Mouse (Mus musculus) urinary bladder, postnatal 25 days (tissue): ENCODE measurements around the gene Cdkn2d.
A peak's percentile ranks its signal among the peaks of the same experiment; 100 is the strongest.
"Not testable (repeated sequence)": the region's sequence is repeated elsewhere in the genome, so short reads cannot be mapped to it uniquely, and the experiment has no call there.

Experiments
- DNase-seq: peaks from one replicate; pipeline ENCODE4 v3.0.0; 2022; ENCODE audit warnings: low spot score

The Cdkn2d gene

DNA sequence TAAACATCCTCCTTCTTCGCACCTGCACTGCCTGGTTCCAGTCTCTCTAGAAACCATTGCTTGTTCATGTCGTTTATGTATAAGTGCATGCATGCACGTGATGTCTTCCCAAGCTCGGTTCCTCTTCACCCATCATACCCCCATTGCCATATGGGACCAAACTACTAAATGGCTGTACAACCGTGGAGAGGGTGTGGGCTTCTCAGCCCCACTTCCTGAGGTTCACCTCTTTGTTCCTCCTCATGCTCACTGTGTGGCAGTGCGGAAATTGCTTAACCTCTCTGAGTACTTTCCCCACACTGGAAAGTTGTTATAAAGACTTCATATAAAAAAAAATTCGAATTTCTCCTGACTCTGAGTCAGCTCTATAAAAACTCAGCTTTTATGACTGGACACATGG lies 25.5 kb upstream of the Cdkn2d start:
- no peak for DNase-seq

DNA sequence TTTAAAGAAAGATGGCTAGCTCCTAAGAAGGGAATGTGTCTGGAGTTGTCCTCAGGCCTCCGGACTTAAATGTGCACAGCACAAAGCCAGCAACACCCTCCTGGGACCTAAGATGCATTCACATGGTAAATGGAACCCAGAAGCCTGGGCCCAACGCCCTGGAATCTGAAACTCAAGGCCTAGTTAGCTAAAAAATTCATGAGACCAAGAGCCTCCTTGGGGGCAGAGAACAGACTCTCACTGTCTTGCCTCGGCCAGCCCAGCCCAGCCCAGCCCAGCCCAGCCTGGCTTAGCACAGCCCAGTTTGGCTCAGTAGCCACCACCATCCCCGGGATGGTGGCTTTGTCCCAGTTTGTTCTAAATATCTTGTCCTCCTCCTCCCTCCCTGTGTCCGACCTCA lies 24.2 kb upstream of the Cdkn2d start:
- DNase-seq, result no peak

DNA sequence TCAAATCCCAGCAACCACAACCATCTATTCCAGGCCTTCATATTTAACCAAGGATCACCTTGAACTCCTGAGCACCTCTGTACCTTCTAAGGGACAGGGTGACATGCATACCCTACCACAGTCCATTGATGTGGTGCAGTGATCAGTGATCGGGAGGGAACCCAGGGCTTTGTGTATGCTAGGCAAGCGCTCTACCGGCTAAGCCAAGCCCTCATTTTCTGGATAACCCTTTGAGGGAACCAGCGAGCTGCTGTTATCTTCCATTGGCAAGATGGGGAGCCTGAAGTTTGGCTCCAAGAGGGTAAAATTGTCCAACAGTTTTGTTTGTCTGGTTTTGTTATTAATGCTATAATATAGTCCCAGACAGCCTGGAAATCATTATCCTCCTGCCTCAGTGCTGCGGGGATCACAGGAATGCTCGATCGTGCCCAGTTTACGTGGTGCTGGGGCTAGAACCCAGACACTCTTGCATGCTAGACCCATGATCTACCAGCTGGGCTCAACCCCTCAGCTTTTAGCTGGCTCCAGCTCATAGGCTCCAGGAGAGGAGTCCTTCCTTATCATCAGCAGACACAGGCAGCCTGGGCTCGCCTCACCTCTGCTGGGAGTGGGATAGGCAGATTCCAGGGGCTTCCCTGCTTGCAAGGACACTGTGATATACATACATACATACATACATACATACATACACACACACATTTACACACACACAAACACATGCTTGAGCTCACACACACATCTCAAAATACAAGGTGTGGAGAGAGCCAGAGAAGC lies 23.3 kb upstream of the Cdkn2d start:
- no peak for DNase-seq

DNA sequence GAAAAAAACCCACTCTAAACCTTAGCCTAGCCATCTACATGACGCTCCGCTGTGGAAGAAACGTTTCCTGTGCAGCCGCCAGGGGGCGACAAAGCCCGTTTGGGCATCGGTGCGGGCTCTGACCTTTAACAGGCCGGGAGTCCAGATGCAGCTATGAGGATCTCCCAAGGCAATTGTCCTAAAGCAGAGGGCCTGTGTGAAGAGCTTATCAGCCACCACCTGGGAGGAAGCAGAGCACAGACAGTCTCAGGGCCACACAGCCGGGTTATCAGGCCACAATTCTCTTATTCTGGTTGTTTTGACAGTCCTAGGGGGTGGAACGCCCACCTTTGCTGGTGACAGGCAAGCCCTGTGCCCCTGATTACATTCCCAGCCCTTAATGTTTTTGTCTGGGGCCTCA lies 22.2 kb upstream of the Cdkn2d start:
- peak; percentile 96 for DNase-seq

DNA sequence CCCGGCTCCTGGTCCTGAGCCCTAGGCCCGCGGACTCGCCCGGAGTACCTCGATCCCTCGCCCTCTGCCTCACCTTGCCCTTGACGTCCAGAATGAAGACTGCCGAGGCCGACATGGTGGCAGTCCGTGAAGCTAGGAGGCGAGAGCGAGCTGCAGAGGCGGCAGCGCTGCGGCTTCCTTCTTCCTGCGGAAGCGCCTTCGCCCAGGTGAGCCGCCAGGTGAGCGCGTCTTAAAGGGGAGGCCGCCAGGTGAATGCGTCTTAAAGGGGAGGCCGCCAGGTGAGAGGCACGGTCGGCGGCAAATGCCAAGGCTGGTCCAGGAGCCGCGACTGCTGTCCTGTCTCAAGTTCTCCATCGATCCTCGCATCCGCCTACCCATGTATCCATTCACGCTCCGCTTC lies 20.9 kb upstream of the Cdkn2d start, which contains the start of gene Ap1m2:
Gene Ap1m2 (minus strand): TSS at position 204 of the 400 bp plus-strand sequence.
- DNase-seq, result peak; percentile 62

DNA sequence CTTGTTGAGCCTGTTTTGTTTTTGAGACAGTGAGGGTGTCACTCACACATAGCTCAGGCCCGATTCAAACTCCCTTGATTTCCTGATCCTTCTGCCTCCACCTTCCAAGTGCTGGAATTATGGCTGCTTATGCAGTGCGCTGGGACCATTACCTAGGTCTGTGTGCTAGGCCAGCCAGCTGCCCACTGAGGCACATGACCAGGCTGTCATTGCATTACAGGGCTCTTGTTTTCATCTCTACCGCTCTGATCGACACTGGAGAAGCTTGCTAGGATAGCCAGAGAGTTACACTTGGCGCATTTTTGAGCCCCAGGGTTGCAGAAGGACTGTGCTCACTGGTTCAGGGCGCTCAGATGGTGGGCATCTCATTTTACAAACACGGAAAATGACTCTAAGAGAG lies 20.5 kb upstream of the Cdkn2d start:
- no peak for DNase-seq

DNA sequence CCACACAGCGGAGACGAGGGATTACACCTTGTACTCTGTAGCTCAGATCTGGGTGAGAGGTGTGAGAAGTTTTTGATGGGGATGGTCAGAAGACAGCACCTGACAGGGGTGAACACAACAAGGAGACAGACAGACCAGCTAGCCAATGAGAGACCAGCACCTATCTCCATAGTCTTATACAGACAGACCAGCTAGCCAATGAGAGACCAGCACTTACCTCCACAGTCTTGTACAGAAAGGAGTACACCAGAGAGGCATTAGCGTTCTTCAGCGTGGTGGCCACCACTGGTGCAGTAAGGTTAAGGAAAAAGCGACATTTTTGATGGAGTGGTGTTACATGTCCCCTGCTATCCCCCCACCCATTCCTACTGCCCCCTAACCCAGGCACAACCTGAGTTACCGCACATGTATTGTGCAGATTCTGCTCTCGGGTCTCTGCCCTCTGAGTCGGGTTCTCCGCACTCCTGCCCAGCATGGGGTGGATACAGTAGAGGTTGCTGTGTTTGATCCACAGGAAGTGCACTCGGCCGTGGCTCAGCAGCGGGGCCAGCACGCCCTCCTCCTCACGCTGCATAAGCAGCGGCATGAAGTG lies 18.0 kb upstream of the Cdkn2d start:
- DNase-seq, result no peak

DNA sequence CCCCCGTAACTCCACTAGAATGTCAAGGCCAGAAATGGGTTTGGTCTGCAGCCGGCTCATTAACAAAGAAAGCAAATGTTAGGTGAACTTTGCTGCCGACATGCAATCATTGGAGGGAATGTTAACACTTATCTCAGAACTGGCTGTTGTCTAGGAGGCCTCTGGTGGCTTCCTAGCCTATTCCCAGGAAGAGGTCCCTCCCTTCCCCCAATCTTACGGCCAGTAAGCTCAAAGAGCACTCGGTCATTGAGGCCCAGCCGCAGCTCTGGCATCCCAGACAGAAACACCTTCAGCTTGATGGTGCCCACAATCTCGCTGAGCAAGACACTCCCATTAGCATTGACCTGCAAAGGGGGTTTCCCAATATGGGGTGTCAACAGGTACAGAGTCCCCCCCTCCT lies 13.9 kb upstream of the Cdkn2d start:
- no peak for DNase-seq

DNA sequence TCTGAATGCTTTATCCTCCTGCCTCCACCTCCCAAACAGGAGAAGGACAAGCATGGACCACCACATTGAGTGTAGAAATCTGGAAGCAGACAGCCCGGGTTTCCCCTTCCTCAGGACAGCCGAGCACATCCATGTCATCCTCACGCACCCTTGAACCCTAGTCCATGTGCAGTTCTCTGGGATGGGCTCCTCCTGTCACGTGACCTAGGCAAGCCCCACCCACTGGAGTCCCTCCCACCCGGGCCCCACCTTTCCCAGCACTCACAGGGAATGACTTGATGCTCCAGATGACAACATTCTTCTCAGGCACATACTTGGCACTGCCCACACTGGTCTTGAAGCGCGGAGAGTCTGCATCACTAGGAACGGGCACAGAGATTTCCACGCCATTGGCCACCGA lies 7.8 kb upstream of the Cdkn2d start:
- no peak for DNase-seq

DNA sequence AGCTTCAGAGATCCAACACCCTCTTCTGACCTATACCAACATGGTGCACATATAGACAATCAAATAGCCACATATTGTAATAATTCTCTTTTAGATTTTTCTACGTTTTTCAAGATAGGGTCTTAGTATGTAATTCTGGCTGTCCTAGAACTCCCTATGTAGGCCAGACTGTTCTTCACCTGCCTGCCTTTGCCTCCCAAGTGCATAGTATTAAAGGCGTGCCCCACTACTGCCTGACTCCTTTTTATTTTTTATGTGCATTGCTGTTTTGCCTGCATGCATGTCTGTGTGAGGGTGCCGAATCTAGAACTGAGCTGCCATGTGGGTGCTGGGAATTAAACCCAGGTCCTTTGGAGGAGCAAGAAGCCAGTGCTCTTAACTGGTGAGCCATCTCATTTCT lies 1.1 kb upstream of the Cdkn2d start:
- no peak for DNase-seq

DNA sequence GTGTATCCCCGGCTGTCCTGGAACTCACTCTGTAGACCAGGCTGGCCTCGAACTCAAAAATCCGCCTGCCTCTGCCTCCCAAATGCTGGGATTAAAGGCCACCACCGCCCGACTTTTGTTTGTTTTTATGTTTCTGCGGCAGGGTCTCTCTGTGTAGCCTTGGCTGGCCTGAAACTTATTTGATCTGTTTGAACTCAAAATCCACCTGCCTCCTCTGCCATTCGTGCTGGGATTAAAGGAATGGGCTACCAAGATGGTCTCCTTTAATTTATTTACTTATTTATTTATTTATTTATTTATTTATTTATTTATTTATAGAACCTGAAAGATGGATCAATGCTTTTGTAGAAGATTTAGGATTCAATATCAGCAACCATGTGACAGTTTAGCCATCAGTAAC lies 661 bp upstream of the Cdkn2d start:
- DNase-seq, result not testable (repeated sequence)

DNA sequence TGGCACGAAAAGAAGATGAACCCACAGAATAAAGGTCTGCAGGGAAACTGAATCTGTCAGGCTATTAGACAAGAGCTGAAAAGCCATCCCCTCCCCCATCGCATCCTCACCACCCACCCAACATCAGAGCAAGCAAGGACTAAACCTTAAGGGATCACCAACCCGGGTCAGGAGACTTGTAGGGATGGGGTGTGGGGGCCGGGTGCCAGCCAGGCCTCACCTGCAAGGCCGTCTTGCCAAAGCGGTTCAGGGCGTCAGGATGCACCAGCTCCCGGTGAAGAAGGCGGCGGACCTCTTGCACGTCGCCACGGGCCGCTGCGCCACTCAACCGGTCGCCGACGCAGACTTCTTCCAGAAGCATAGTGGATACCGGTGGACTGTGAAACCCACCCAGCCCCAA lies 618 bp downstream of the Cdkn2d start:
- peak; percentile 25 for DNase-seq

DNA sequence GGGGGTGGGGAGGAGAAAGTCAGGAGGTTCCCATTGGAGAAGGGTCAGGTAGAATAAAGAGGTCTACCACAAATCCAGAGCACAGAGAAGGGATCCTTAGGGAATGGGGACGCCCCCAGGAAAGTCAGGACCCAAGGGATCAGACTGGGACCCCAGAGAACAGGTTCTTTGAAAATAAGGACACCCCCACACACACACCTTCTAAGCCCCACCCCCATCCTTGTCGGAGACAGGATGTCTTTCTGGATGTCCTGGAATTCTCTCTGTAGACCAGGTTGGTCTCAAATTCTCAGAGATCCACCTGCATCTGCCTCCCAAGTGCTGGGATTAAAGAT lies 1.9 kb downstream of the Cdkn2d start:
- DNase-seq, result no peak

DNA sequence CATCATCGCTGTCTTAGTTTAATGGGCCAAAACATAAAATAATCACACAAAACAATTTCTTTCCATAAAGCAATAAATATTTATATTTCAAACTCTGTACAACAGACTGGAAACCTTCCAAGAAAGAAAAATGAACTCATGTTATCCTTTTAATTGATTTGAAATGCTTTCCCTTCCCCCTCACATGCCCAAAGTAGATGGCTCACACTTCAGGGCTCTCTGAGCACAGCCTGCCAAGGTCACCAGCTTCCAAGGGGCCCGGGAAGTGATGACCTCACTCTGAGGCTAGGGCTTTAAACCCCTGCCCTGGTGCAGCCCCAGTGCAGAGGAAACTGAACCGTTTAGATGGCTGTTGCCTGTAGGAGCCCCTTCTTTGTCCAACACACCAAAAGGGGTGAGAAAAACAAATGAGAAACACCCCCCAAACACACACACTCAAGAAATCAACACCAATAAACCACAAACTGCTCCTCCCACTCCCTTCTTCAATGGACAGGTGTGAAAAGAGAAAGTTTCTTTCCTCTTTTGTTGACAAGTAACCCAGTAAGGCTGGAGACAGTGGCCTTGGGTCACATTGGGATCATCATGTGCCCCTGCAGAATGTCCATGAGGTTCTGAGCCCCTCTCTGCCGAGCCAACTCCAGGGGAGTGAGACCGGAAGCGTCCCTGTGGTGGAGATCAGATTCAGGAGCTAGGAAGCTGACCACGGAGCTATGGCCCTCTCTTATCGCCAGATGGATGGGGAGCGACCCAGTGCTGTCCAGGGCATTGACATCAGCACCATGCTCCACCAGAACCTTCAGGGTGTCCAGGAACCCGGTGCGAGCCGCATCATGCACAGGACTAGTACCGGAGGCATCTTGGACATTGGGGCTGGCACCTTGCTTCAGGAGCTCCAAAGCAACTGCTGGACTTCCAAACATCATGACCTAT lies 2.5 kb downstream of the Cdkn2d start:
- DNase-seq, result no peak

DNA sequence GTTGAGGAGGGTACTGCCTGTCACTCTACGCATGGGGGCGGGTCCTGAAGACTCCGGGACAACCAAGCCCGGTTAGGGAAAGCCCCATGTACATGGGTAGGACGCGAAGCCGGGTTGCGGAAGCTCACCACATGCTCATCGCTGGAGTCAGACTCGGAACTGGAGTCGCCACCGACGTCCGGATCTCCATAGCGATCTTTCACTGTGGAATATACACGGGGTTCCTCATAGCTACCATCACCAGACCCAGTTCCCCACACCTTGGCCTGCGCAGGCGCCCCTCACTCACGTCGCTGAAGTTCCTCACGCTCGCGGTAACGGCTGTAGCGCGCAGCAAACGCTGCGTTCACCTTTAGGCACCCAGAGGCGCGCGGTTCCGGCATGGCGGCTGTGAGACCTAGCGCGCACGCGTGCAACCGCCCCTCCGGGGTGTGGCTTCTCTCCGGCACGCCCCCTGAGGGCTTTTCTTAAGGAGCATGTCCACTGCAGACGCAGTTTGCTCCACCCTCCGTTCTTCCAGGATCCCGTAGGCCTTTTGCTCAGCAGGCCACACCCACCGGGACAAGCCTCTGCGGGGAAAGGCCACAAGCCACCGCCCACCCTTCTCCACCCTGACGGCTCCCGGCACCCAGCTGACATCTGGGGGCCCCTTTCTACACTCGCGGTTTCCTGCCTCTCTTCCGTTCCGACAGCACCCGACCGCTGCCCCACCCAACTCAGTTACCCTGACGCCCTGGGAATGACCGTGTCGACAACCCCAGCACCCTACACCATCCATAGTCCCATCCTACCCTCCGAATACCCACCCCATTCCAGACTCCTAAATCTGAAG lies 3.4 kb downstream of the Cdkn2d start, which contains the start of gene Kri1:
Gene Kri1 (minus strand): TSS at position 399 of the 832 bp plus-strand sequence.
- DNase-seq, result peak; percentile 96

DNA sequence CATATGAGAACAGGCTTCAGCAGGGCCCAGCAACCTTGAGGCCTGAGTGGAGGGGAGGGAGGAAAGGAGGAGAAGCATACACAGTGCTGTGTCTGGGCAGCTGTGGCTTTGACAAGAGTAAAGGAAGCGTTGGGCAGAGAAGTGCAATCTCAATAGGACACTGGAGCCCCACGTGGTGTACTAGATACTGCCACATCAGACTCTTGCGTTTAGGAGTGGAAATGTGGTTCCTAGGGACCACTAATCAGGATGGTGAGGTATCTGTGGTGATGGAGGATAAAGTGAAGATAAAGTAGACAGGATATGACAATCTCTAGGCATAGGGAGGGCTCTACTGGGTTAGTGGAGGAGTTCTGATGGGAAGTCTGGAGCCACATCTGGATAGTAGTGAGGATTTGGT lies 4.5 kb downstream of the Cdkn2d start:
- no peak for DNase-seq

DNA sequence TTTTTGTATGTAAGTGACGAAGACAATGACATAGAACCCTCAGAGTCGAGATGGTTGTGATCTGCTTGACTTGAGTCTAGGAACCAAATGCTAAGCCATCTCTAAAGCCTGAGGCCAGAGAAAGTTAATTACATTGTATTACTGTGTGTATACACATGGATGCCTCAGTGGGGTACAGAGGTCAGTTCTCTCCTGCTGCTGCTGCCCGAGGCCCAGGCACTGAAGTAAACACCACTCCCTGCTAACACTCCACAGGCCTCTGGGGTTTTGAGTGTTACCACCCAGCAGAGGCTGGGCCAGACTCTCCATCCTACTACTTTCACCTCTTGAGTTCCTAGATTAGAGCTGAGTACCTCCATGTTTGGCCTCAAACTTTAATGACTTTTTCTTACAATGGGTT lies 7.2 kb downstream of the Cdkn2d start:
- DNase-seq, result no peak

DNA sequence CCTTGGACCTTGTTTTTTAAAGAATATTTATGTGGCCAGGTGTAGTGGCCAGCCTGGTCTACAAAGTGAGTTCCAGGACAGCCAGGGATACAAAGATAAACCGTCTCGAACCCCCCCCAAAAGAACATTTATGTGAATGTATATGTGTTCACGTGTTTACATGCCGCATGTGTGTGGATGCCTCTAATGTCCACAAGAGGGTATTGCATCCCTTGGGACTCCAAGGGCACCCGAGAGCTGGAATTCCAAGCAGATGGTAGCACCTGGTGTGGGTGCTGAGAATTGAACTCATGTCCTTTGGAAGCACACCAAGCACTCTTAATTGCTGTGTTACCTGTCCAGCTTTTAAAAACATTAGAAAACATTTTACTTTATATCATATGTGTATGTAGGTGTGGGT lies 7.6 kb downstream of the Cdkn2d start:
- no peak for DNase-seq

DNA sequence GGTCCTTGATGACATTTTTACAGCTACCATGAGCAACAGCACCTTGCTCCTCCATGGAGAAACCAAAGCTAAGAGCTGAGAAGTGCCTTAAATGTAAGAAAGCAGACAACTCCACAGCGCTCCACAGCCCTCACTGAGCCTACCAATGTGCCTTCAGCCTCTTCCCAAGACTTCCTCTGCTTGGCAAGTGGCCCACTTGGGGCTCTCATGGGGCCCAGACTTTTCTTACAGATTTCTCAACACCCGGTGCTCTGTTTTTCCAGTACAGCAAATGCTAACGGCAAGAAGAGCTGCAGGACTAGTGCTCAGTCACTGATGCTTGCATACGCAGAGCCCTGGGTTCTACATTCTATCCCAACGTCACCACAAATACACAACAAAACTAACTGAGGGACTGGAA lies 13.4 kb downstream of the Cdkn2d start:
- no peak for DNase-seq

DNA sequence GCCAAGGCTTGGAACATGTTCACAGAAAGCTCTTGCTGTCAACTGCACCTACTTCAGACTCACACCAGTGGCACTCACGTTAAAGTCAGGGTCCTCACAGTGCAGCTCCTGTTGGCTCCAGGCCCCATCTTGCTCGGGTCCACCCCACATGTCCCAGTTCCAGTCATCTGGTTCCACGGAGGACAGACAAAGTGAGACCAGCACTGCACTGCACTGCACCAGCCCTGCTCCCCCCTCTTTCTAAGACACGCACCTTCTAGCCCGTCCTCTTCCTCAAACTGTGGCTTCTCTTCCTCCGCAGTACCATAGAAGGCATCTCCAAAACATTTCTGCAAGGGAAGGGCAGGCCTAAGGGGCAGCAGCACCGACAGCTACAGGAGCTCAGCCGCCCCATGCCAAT lies 14.9 kb downstream of the Cdkn2d start:
- no peak for DNase-seq

DNA sequence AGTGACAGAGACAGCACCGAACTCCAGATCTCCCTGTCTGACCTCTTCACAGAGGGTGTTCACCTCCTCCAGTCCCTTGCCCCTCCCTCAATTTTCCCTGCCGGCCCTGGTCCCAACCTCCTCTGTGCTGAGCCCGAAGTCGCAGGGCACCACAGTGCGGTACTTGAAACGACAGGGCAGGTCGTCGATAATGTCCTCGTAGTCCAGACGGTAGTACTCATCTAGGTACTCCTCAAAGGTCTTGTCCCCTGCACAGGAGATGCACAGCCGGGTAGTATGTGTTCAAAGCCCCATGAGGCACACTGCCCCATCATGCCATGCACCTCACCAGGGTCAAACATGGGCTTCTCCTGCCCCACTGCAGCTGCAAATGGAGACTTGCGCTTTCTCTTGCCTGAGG lies 15.5 kb downstream of the Cdkn2d start:
- DNase-seq, result no peak
